Mouse (Mus musculus): Measurements from ENCODE around the gene Cdk5r1. TPM values are rescaled to one million over a fixed set of nuclear protein-coding genes. Genes with fewer than 3 reads are reported as not detected.

The Cdk5r1 gene
- polyA plus RNA-seq, 1 experiment from 2014 or later, result 92.7 TPM

DNA sequence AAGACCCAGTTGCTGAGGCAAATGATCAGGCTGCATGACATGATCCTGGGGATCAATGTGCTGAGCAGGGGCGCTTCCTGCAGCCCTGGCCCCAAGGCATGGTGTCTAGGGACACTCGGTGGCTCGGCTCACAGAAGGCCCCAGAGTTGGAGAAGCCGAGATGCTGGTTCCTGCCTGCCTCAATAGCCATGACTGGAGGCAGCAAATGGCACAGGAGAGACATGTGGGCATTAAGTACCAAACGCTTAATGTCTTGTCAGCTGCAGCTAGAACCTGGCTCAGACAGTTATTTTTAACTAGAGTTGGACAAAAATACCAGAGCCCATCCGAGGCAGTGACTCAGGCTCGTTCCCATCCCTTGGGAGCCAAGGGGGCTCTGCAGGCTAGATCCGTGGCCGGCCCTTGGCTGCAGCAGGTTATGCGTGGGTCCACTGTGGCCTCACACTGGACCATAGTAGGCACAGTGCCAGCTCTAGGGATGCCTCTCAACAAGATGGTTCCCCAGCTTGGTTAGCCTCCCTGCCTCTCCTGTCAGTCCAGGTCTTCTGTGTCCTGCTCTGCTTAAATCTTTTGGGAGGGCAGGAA is 8.9 kb downstream of the Cdk5r1 start:
- WGBS, result 72% methylated on average over 10 of the region's 10 CpGs
- no peaks in the 10 kb centered on the region for H3K27me3 ChIP-seq (ENCODE audit: control insufficient read depth, insufficient read depth, low read length)
- peaks cover 72% of the 10 kb centered on the region for H3K4me1 ChIP-seq (replicated peaks; ENCODE audit: control insufficient read depth, insufficient read depth, low read length)
- no peak overlapping the region for H3K27ac ChIP-seq
- no peak overlapping the region for H3K9ac ChIP-seq
- peaks cover 15% of the 10 kb centered on the region for H3K36me3 ChIP-seq (replicated peaks; ENCODE audit: control insufficient read depth, insufficient read depth)
- H3K4me3 ChIP-seq (replicated peaks; ENCODE audit: low read length), result no peak overlapping the region
- no peak for DNase-seq (ENCODE audit: low spot score)
- H3K9me3 ChIP-seq (ENCODE audit: control insufficient read depth, low read length), result no peaks in the 10 kb centered on the region
- ATAC-seq (ENCODE audit: low FRiP score), result no peak
- no peak overlapping the region for H3K4me2 ChIP-seq (replicated peaks)

DNA sequence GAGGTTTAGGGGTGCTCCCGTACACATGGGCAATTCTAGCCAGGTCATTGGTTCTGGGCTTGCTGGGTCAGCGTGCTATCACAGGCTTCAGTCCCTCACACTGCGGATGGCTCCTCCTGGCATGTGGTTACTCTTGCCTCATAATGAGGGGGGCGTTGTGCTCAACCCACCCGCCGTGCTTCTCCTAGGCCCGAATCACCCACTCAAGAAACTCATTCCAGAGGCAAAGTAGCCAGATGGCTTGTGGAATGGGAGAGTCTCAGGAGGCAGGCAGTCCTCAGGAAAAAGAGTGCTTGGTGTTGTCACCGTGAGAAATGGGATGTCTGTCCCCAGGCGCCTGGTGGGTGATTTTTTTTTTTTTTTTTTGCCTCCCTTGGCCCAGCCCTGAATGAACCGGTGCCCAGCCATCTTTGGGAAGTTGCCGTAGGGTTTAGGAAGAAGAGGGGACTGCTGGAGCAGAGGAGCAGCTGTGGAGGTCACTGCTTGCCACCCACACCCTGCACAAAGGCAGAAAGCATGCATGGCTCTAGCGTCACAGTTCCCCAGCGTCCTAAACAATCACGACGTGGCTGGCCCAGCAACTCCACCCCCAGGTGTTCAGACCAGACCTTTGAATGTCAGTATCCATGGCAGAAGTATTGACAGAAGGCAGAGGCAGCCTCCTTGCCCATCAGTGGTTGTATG is 11.2 kb downstream of the Cdk5r1 start:
- no peaks in the 10 kb centered on the region for H3K27me3 ChIP-seq (ENCODE audit: control insufficient read depth, insufficient read depth, low read length)
- DNase-seq (ENCODE audit: low spot score), result no peak
- no peak overlapping the region for H3K27ac ChIP-seq
- 44% methylated on average over 15 of the region's 15 CpGs for WGBS
- H3K4me2 ChIP-seq (replicated peaks), result no peak overlapping the region
- no peaks in the 10 kb centered on the region for H3K9me3 ChIP-seq (ENCODE audit: control insufficient read depth, low read length)
- no peaks in the 10 kb centered on the region for H3K36me3 ChIP-seq (replicated peaks; ENCODE audit: control insufficient read depth, insufficient read depth)
- no peak for ATAC-seq (ENCODE audit: low FRiP score)
- peaks cover 50% of the 10 kb centered on the region for H3K4me1 ChIP-seq (replicated peaks; ENCODE audit: control insufficient read depth, insufficient read depth, low read length)
- H3K9ac ChIP-seq, result no peak overlapping the region
- H3K4me3 ChIP-seq (replicated peaks; ENCODE audit: low read length), result no peak overlapping the region

- 0 out of 2 replicates have a peak overlapping the region, but pooled peaks have one; percentile 11 for H3K9ac ChIP-seq
- no peak for ATAC-seq (ENCODE audit: low FRiP score)
- H3K4me1 ChIP-seq (replicated peaks; ENCODE audit: control insufficient read depth, insufficient read depth, low read length), result peaks cover 38% of the 10 kb centered on the region
Measured at GRCm38 (mm10) chr11:80489172-80489881, 12.5 kb downstream of the Cdk5r1 start.

DNA sequence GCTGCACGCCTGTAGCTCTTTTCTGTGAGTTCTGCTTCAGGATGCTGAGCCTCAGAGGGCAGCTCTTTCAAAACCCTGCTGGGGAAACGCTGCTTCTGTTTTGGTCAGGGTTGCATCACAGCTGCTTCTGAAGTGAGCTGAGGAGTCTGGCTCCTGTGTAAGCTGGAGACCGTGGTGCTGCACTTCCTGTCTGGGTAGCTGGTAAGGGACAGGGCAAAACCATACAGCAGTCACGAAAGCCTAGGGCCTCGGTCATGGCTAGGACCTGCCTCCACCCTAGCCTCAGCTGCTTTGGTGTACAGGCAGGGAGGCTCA is 13.0 kb downstream of the Cdk5r1 start:
- Histone ChIP-seq H3K4me2 (replicated peaks) (no peak overlapping the region), H3K27me3 (ENCODE audit: control insufficient read depth, insufficient read depth, low read length) (no peaks in the 10 kb centered on the region), H3K9me3 (ENCODE audit: control insufficient read depth, low read length) (no peaks in the 10 kb centered on the region), H3K4me1 (replicated peaks; ENCODE audit: control insufficient read depth, insufficient read depth, low read length) (peaks cover 33% of the 10 kb centered on the region), H3K27ac (peak overlapping the region; percentile 54; the same call in 1 of the 2 replicates), H3K9ac (0 out of 2 replicates have a peak overlapping the region, but pooled peaks have one; percentile 11), H3K36me3 (replicated peaks; ENCODE audit: control insufficient read depth, insufficient read depth) (no peaks in the 10 kb centered on the region), H3K4me3 (replicated peaks; ENCODE audit: low read length) (no peak overlapping the region)
- DNase-seq (ENCODE audit: low spot score) (no peak), ATAC-seq (ENCODE audit: low FRiP score) (no peak)
- 59% methylated on average over 5 of the region's 5 CpGs for WGBS

More at GRCm38 (mm10) chr11:80489172-80489881, 12.5 kb downstream of the Cdk5r1 start:
- Histone ChIP-seq H3K27me3 (ENCODE audit: control insufficient read depth, insufficient read depth, low read length) (no peaks in the 10 kb centered on the region), H3K9me3 (ENCODE audit: control insufficient read depth, low read length) (no peaks in the 10 kb centered on the region), H3K4me2 (replicated peaks) (no peak overlapping the region), H3K4me3 (replicated peaks; ENCODE audit: low read length) (no peak overlapping the region), H3K36me3 (replicated peaks; ENCODE audit: control insufficient read depth, insufficient read depth) (no peaks in the 10 kb centered on the region), H3K27ac (peak overlapping the region; percentile 54; the same call in 1 of the 2 replicates)
- no peak for DNase-seq (ENCODE audit: low spot score)
- 49% methylated on average over 12 of the region's 12 CpGs for WGBS

- H3K27me3 ChIP-seq (ENCODE audit: control insufficient read depth, insufficient read depth, low read length), result no peaks in the 10 kb centered on the region
- no peaks in the 10 kb centered on the region for H3K9me3 ChIP-seq (ENCODE audit: control insufficient read depth, low read length)
- no peak overlapping the region for H3K4me3 ChIP-seq (replicated peaks; ENCODE audit: low read length)
- no peaks in the 10 kb centered on the region for H3K36me3 ChIP-seq (replicated peaks; ENCODE audit: control insufficient read depth, insufficient read depth)
- WGBS, result 70% methylated on average over 10 of the region's 10 CpGs
- no peak for ATAC-seq (ENCODE audit: low FRiP score)
- H3K9ac ChIP-seq, result no peak overlapping the region
- H3K27ac ChIP-seq, result no peak overlapping the region
- H3K4me1 ChIP-seq (replicated peaks; ENCODE audit: control insufficient read depth, insufficient read depth, low read length), result peaks cover 23% of the 10 kb centered on the region
- no peak overlapping the region for H3K4me2 ChIP-seq (replicated peaks)
- DNase-seq (ENCODE audit: low spot score), result no peak
Measured at GRCm38 (mm10) chr11:80490831-80491230, 14.0 kb downstream of the Cdk5r1 start.

DNA sequence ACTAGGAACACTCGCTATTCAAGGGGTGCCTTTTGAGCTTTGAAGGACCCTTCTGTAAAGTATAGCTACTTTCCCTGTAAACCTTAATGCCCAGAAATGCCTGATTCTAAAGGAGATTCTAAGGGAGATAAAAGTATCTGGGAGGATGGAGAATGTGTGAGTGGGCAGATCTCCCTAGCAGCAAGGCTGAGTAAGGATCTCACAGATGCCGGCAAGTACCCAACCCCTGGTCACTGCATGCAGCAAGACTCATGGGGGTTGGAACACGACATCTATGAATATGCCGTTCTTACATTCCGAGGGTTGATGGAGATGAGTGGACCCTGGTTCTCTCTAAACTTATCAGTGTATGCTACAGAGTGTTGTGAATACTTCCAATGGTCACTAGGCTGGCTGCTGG is 16.4 kb downstream of the Cdk5r1 start:
- no peak for DNase-seq (ENCODE audit: low spot score)
- Histone ChIP-seq H3K9ac (no peak overlapping the region), H3K4me3 (replicated peaks; ENCODE audit: low read length) (no peak overlapping the region), H3K27me3 (ENCODE audit: control insufficient read depth, insufficient read depth, low read length) (no peaks in the 10 kb centered on the region), H3K4me2 (replicated peaks) (no peak overlapping the region), H3K36me3 (replicated peaks; ENCODE audit: control insufficient read depth, insufficient read depth) (no peaks in the 10 kb centered on the region), H3K4me1 (replicated peaks; ENCODE audit: control insufficient read depth, insufficient read depth, low read length) (peaks cover 20% of the 10 kb centered on the region), H3K27ac (no peak overlapping the region), H3K9me3 (ENCODE audit: control insufficient read depth, low read length) (no peaks in the 10 kb centered on the region)
- no peak for ATAC-seq (ENCODE audit: low FRiP score)
- 96% methylated on average over 5 of the region's 5 CpGs for WGBS

DNA sequence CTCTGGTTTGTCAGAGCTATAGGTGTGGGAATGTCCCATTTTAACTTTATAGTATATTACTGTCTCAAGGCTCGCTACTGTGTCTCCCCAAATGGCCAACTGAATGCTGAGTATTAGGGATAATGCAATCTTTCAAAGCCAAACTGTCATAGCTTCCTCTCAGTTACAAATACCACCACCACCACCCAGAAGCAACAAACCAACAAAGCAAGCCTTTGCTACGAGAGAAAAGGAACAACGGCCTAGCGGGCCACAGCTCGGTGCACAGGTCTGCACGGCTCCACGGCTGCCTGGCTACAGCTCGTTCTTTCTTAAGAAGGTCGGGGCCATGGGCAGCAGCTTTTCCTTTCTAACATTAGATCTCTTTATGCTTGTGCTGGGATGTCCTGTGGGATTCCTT is 18.0 kb downstream of the Cdk5r1 start:
- Histone ChIP-seq H3K9ac (no peak overlapping the region), H3K36me3 (replicated peaks; ENCODE audit: control insufficient read depth, insufficient read depth) (no peaks in the 10 kb centered on the region), H3K27me3 (ENCODE audit: control insufficient read depth, insufficient read depth, low read length) (no peaks in the 10 kb centered on the region), H3K27ac (peak overlapping the region; percentile 17; the same call in 1 of the 2 replicates), H3K4me3 (replicated peaks; ENCODE audit: low read length) (no peak overlapping the region), H3K9me3 (ENCODE audit: control insufficient read depth, low read length) (no peaks in the 10 kb centered on the region), H3K4me2 (replicated peaks) (no peak overlapping the region), H3K4me1 (replicated peaks; ENCODE audit: control insufficient read depth, insufficient read depth, low read length) (peaks cover 21% of the 10 kb centered on the region)
- DNase-seq (ENCODE audit: low spot score), result no peak
- no peak for ATAC-seq (ENCODE audit: low FRiP score)
- WGBS, result 52% methylated on average over 9 of the region's 9 CpGs

GRCm38 (mm10) chr11:80495972-80496371 is 19.1 kb downstream of the Cdk5r1 start:
- 96% methylated on average over 6 of the region's 6 CpGs for WGBS
- no peaks in the 10 kb centered on the region for H3K9me3 ChIP-seq (ENCODE audit: control insufficient read depth, low read length)
- peaks cover 23% of the 10 kb centered on the region for H3K4me1 ChIP-seq (replicated peaks; ENCODE audit: control insufficient read depth, insufficient read depth, low read length)

DNA sequence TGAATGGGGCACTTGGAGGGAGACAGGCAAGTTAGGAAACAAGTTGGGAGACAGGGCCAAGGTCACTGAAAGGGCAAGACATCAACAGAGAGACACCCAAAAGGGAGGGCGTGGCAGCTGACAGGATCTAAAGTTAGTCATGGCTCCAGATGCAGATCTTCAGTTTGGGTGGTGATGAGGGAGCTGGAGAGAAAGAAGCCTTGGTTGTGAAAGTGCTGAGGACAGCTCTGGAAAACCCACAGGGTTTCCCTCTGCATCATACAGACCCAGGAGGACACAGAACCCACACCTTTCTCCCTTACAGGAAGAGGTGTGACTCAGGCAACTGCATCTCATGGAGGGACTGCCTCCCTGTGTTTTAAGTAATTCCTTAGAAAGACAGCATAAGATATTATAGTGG is 19.8 kb downstream of the Cdk5r1 start:
- H3K4me1 ChIP-seq (replicated peaks; ENCODE audit: control insufficient read depth, insufficient read depth, low read length), result peaks cover 23% of the 10 kb centered on the region
- ATAC-seq (ENCODE audit: low FRiP score) (no peak), DNase-seq (ENCODE audit: low spot score) (no peak)
- 93% methylated on average over 1 of the region's 1 CpGs for WGBS
- no peak overlapping the region for H3K27ac ChIP-seq
- H3K36me3 ChIP-seq (replicated peaks; ENCODE audit: control insufficient read depth, insufficient read depth), result no peaks in the 10 kb centered on the region
- no peak overlapping the region for H3K4me2 ChIP-seq (replicated peaks)
- no peak overlapping the region for H3K9ac ChIP-seq
- H3K9me3 ChIP-seq (ENCODE audit: control insufficient read depth, low read length), result no peaks in the 10 kb centered on the region
- H3K27me3 ChIP-seq (ENCODE audit: control insufficient read depth, insufficient read depth, low read length), result no peaks in the 10 kb centered on the region
- H3K4me3 ChIP-seq (replicated peaks; ENCODE audit: low read length), result no peak overlapping the region

More at GRCm38 (mm10) chr11:80495972-80496371, 19.1 kb downstream of the Cdk5r1 start:
- no peak overlapping the region for H3K4me3 ChIP-seq (replicated peaks; ENCODE audit: low read length)
- DNase-seq (ENCODE audit: low spot score), result no peak
- no peaks in the 10 kb centered on the region for H3K36me3 ChIP-seq (replicated peaks; ENCODE audit: control insufficient read depth, insufficient read depth)
- H3K9ac ChIP-seq, result no peak overlapping the region
- H3K27me3 ChIP-seq (ENCODE audit: control insufficient read depth, insufficient read depth, low read length), result no peaks in the 10 kb centered on the region
- ATAC-seq (ENCODE audit: low FRiP score), result no peak
- no peak overlapping the region for H3K27ac ChIP-seq
- H3K4me2 ChIP-seq (replicated peaks), result no peak overlapping the region
